Mouse (Mus musculus): Measurements from ENCODE around the gene Btbd35f24. TPM values are rescaled to one million over a fixed set of nuclear protein-coding genes. Genes with fewer than 3 reads are reported as not detected.
"Not testable (repeated sequence)": the region's sequence is repeated elsewhere in the genome, so short reads cannot be mapped to it uniquely, and the experiment has no call there.

Btbd35f24 gene
- not detected in 2 replicates for polyA plus RNA-seq (2012; rRNA removed)

GRCm38 (mm10) chrX:3195727-3196126, at the start of gene Btbd35f24:
Gene Btbd35f24, minus strand, starts transcription at chrX:3195827.
- WGBS: 63% methylated on average over 2 of the region's 2 CpGs
- DNase-seq (ENCODE audit: low read depth, low spot score): not testable (repeated sequence)

Other genes with a start within 250 kb of the Btbd35f24 start
- not detected in 2 replicates for gene Btbd35f23, start 119.0 kb downstream of the Btbd35f24 start, polyA plus RNA-seq (2012; rRNA removed)
- not detected in 2 replicates for gene Btbd35f11, start 247.9 kb upstream of the Btbd35f24 start, polyA plus RNA-seq (2012; rRNA removed)

Data from large intestine, adult 2 months (tissue).